Mouse (Mus musculus) heart, postnatal 36 days (tissue): ENCODE measurements around the gene Hist1h3g. TPM values are rescaled to one million over a fixed set of nuclear protein-coding genes. Genes with fewer than 3 reads are reported as not detected.
"Not testable (repeated sequence)": the region's sequence is repeated elsewhere in the genome, so short reads cannot be mapped to it uniquely, and the experiment has no call there.

Source experiments
- DNase-seq, 2 experiments: peaks; one replicate each; pipeline ENCODE4 v3.0.0; 2021 to 2022
- intact Hi-C: fragments of 180-260 bp; cut with DNase I; formaldehyde crosslinking; loops from one replicate; pipeline ENCODE4 v1.15.1; 2025
- total RNA-seq, 2 experiments: library from RNA; stranded (reverse); gene quantifications; 2 replicates each; pipeline ENCODE4 v1.2.3; 2021

The Hist1h3g gene
- total RNA-seq, 2 experiments from 2014 or later: 2.5 to 4.1 TPM

GRCm38 (mm10) chr13:23572218-23573033, 37.2 kb downstream of the Hist1h3g start:
- intact Hi-C loops: no loop called here
- DNase-seq: no peak

GRCm38 (mm10) chr13:23573034-23573897, 38.0 kb downstream of the Hist1h3g start:
- DNase-seq, intact Hi-C loops: not testable (repeated sequence)

- intact Hi-C loops: not testable (repeated sequence)
These were observed 38.8 kb downstream of the Hist1h3g start, which contains the start of the genes Hist1h2bf and Hist1h2ad for GRCm38 (mm10) chr13:23573898-23574524. Gene Hist1h2bf, minus strand, starts transcription at chr13:23574196. Gene Hist1h2ad, plus strand, starts transcription at chr13:23574381.

GRCm38 (mm10) chr13:23574546-23575170, 39.4 kb downstream of the Hist1h3g start:
- intact Hi-C loops, DNase-seq: not testable (repeated sequence)

More at GRCm38 (mm10) chr13:23573898-23574524, 38.8 kb downstream of the Hist1h3g start, which contains the start of the genes Hist1h2bf and Hist1h2ad:
- DNase-seq: peak; percentile 77 to 82

- peak in 1 of 2 experiments; percentile 55 for DNase-seq
- intact Hi-C loops: no loop called here
These were observed 40.1 kb downstream of the Hist1h3g start, which contains the start of gene Hist1h3d for GRCm38 (mm10) chr13:23575271-23575851. Gene Hist1h3d, plus strand, starts transcription at chr13:23575763.

GRCm38 (mm10) chr13:23575864-23576313, 40.7 kb downstream of the Hist1h3g start:
- intact Hi-C loops, DNase-seq: not testable (repeated sequence)

- DNase-seq: no peak
- intact Hi-C loops: no loop called here
These were observed 41.2 kb downstream of the Hist1h3g start for GRCm38 (mm10) chr13:23576351-23576881.

GRCm38 (mm10) chr13:23576906-23577639, 41.9 kb downstream of the Hist1h3g start:
- DNase-seq: no peak
- intact Hi-C loops: no loop called here

GRCm38 (mm10) chr13:23577835-23578234, 42.6 kb downstream of the Hist1h3g start:
- intact Hi-C loops: no loop called here
- DNase-seq: no peak

GRCm38 (mm10) chr13:23581408-23582218, 46.4 kb downstream of the Hist1h3g start, which contains the start of gene Hist1h4d:
Gene Hist1h4d, plus strand, starts transcription at chr13:23581598.
- intact Hi-C loops: loop anchor here (5.0 to 10.0 kb wide), 7 partner anchors 49 to 1867 kb away; partner anchors contain the start of genes Hist1h1b, Hist1h1t, Hist1h2ac and Hist1h2af
- peak; percentile 97 to 98 for DNase-seq

GRCm38 (mm10) chr13:23582219-23583056, 47.2 kb downstream of the Hist1h3g start:
- no peak for DNase-seq
- intact Hi-C loops: loop anchor here (5.0 to 10.0 kb wide), 7 partner anchors 50 to 1868 kb away; partner anchors contain the start of genes Hist1h1b, Hist1h1t, Hist1h2ac and Hist1h2af

GRCm38 (mm10) chr13:23583387-23584068, 48.3 kb downstream of the Hist1h3g start:
- DNase-seq: no peak
- intact Hi-C loops: loop anchor here (2.0 to 10.0 kb wide), 8 partner anchors 39 to 1869 kb away; partner anchors contain the start of genes Hist1h1b, Hist1h1e, Hist1h1t and Hist1h2ac

GRCm38 (mm10) chr13:23584331-23584730, 49.1 kb downstream of the Hist1h3g start:
- intact Hi-C loops: loop anchor here (2.0 to 10.0 kb wide), 8 partner anchors 38 to 1870 kb away; partner anchors contain the start of genes Hist1h1b, Hist1h1e, Hist1h1t and Hist1h2ac
- no peak for DNase-seq

- intact Hi-C loops: loop anchor here (1.0 to 10.0 kb wide), 5 partner anchors 38 to 1870 kb away; partner anchors contain the start of genes Hist1h1b, Hist1h1c, Hist1h1e and Hist1h2ai
- DNase-seq: peak; percentile 73 to 80
These were observed 49.8 kb downstream of the Hist1h3g start for GRCm38 (mm10) chr13:23585029-23585441.
